Mouse (Mus musculus): ENCODE data around the gene Hspa5. TPM values are rescaled to one million over a fixed set of nuclear protein-coding genes. Genes with fewer than 3 reads are reported as not detected.

Hspa5 gene
- 609 and 641 TPM in 2 replicates for polyA plus RNA-seq (2016; fragmentation: Nextera tagmentation; extraction: Ambion mirVana)

DNA sequence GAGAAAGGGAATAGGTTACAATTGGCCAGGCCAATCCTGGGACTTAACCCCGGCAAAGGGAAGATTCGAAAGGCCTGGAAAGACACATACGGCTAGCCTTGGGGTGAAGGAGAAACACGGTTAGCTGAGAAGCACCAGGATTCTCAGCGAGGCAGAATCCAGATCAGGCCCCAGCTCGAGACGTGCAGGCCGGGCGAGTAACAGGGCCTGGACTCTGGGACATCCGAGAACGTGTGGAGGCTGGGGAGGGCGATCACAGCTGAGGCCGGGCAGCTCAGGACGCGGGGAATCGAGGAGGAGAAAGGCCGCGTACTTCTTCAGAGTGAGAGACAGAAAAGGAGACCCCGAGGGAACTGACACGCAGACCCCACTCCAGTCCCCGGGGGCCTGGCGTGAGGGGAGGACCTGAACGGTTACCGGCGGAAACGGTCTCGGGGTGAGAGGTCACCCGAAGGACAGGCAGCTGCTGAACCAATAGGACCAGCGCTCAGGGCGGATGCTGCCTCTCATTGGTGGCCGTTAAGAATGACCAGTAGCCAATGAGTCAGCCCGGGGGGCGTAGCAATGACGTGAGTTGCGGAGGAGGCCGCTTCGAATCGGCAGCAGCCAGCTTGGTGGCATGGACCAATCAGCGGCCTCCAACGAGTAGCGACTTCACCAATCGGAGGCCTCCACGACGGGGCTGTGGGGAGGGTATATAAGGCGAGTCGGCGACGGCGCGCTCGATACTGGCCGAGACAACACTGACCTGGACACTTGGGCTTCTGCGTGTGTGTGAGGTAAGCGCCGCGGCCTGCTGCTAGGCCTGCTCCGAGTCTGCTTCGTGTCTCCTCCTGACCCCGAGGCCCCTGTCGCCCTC is at the start of gene Hspa5:
TSS of gene Hspa5 (plus strand) at position 603 of the 859 bp plus-strand sequence.
- Histone ChIP-seq H3K27ac (replicated peaks) (peak within 1 kb of the TSS; percentile 94), H3K9me3 (0 out of 2 replicates have a peak, but pooled peaks cover 5% of the 10 kb centered on the region), H3K4me2 (replicated peaks) (peak within 1 kb of the TSS; percentile 73), H3K4me1 (peaks cover 42% of the 10 kb centered on the region), H3K27me3 (no peaks in the 10 kb centered on the region), H3K36me3 (peaks cover 32% of the 10 kb centered on the region), H3K9ac (replicated peaks) (peak within 1 kb of the TSS; percentile 100), H3K4me3 (peak within 1 kb of the TSS; percentile 99)
- WGBS = under 1% methylated on average over 60 of the region's 60 CpGs
- ATAC-seq (ENCODE audit: low FRiP score, low read depth) = peak; percentile 99

DNA sequence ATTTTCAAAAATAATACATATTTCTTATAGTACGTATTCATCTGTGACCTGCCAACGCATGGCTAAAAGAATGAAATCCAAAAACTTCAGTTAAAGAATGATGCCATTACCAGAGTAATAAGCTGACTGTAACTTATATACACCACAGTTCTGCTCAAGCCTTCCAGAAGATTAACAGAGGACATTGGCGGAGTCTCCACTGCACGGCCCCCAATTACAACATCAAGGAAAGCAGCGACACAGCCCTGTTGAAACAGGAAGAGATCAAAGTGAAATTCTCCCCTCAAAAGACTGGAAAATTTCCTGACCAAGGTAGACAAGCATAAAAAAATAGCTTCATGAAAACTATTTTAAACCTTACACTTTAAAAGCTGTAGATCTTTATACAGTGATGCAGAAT is 46.5 kb upstream of the Hspa5 start:
- Histone ChIP-seq H3K4me3 (no peak overlapping the region), H3K4me2 (replicated peaks) (no peak overlapping the region), H3K9ac (replicated peaks) (no peak overlapping the region), H3K27me3 (no peaks in the 10 kb centered on the region), H3K27ac (replicated peaks) (no peak overlapping the region), H3K4me1 (no peaks in the 10 kb centered on the region), H3K9me3 (no peaks in the 10 kb centered on the region), H3K36me3 (peaks cover 63% of the 10 kb centered on the region)
- 97% methylated on average over 5 of the region's 5 CpGs for WGBS
- no peak for ATAC-seq (ENCODE audit: low FRiP score, low read depth)

DNA sequence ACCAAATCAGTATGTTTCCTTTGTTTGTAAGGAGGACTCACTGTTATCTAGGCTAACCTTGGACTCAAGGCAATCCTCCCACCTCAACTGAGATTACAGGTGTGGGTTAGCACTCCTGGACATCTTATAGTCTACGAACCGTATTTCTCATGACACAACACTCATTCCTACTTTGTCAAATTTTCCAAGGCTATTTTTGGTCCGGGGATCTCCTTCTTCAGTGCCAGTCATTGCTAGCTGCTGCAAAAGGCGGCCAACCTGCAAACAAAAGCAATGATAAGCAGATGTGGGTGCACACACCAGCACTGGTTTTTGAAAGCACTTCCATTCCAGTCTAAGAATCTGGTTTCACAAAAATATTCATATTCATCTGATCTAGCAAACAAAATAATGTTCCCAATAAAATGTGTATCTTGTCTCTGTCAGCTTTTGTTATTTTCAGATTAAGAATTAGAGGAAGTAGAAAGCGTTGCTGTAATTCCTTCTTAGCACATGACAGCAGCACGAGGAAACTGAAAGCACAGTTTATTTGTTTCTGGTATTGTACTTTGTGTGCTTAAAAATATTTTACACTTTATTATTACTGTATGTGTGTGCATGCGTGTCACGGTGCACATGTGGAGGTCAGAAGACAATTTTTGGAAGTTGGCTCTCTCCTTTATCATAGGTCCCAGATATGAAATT is 44.6 kb upstream of the Hspa5 start:
- Histone ChIP-seq H3K4me2 (replicated peaks) (no peak overlapping the region), H3K27me3 (no peaks in the 10 kb centered on the region), H3K9ac (replicated peaks) (no peak overlapping the region), H3K4me3 (no peak overlapping the region), H3K9me3 (no peaks in the 10 kb centered on the region), H3K27ac (replicated peaks) (no peak overlapping the region), H3K4me1 (no peaks in the 10 kb centered on the region), H3K36me3 (peaks cover 55% of the 10 kb centered on the region)
- no peak for ATAC-seq (ENCODE audit: low FRiP score, low read depth)
- 94% methylated on average over 8 of the region's 8 CpGs for WGBS

DNA sequence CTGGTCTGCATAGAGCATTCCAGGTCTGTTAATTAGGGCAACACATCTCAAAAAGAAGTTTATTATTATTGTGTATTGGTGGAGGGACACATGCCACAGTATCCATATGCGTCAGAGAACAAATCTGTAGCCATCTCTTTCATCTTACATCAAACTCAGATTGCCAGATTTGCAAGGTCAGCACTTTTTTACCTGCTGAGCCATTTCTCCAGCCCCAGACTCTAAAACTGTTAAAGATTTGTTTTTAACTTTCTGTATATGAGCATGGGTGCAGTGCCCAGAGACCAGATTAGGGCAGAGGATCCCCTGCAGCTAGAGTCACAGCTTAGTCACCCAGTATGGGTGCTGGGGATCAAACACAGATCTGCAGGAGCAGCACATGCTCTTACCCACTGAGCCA is 35.1 kb upstream of the Hspa5 start:
- no peaks in the 10 kb centered on the region for H3K4me1 ChIP-seq
- 86% methylated on average over 1 of the region's 1 CpGs for WGBS
- H3K9me3 ChIP-seq = no peaks in the 10 kb centered on the region
- no peak overlapping the region for H3K4me2 ChIP-seq (replicated peaks)
- no peaks in the 10 kb centered on the region for H3K27me3 ChIP-seq
- no peaks in the 10 kb centered on the region for H3K36me3 ChIP-seq
- no peak overlapping the region for H3K27ac ChIP-seq (replicated peaks)
- ATAC-seq (ENCODE audit: low FRiP score, low read depth) = no peak
- H3K4me3 ChIP-seq = no peak overlapping the region
- no peak overlapping the region for H3K9ac ChIP-seq (replicated peaks)

DNA sequence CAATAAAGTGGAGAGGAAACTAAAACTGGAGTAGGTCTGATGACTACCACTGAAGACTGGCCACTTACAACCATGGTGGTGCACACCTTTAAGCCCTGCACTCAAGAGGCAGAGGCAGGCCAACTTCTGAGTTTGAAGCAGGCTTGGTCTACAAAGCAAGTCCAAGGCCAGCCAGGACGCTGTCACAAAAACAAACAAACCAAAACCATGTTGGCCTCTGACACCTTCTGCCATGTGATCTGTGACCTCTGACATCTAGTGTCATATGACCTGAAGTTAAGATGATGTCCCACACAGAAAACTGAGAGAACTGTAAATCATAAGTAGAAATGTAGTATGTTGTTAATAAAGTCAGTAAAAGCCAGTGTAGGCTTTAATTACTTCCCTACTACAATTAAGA is 33.9 kb upstream of the Hspa5 start:
- H3K27me3 ChIP-seq = no peaks in the 10 kb centered on the region
- H3K4me1 ChIP-seq = no peaks in the 10 kb centered on the region
- H3K9ac ChIP-seq (replicated peaks) = no peak overlapping the region
- no peak for ATAC-seq (ENCODE audit: low FRiP score, low read depth)
- H3K27ac ChIP-seq (replicated peaks) = no peak overlapping the region
- H3K4me3 ChIP-seq = no peak overlapping the region
- no peak overlapping the region for H3K4me2 ChIP-seq (replicated peaks)
- no peaks in the 10 kb centered on the region for H3K9me3 ChIP-seq
- WGBS = 71% methylated on average over 1 of the region's 1 CpGs
- H3K36me3 ChIP-seq = no peaks in the 10 kb centered on the region

DNA sequence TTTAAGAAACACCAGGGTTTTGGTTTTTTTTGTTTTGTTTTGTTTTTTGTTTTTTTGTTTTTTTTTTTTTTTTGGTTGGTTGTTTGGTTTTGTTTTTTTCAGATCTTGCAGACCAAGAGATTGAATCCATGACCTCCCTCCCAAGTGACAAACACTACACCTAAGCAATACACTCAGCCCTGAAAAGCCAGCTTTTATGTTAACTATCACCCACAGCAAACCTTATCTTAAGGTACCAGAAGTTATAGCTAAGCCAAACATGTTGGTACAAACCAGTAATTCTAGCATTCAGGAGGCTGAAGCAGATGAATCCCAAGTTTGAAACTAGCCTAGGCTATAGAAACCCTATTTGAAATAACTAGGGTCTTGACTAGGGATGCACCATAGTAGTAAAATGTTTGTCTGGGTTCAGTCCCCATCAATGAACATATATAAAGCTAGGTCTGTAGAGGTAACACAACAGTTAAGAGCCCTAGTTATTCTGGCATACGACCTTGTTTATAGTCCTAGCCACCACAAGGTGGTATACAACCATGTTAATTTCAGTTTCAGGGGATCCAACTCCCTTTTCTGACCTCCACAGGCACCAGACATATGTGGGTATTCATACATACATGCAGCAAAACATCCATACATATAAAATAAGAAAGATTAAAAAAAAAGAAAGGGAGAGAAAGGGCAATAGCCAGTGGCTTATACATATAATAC is 31.9 kb upstream of the Hspa5 start:
- 87% methylated on average over 1 of the region's 1 CpGs for WGBS
- Histone ChIP-seq H3K27ac (replicated peaks) (no peak overlapping the region), H3K9me3 (no peaks in the 10 kb centered on the region), H3K36me3 (peaks cover 4% of the 10 kb centered on the region; the same call in 1 of the 2 replicates), H3K9ac (replicated peaks) (no peak overlapping the region), H3K4me2 (replicated peaks) (no peak overlapping the region), H3K4me1 (no peaks in the 10 kb centered on the region), H3K27me3 (no peaks in the 10 kb centered on the region), H3K4me3 (no peak overlapping the region)
- ATAC-seq (ENCODE audit: low FRiP score, low read depth) = no peak

DNA sequence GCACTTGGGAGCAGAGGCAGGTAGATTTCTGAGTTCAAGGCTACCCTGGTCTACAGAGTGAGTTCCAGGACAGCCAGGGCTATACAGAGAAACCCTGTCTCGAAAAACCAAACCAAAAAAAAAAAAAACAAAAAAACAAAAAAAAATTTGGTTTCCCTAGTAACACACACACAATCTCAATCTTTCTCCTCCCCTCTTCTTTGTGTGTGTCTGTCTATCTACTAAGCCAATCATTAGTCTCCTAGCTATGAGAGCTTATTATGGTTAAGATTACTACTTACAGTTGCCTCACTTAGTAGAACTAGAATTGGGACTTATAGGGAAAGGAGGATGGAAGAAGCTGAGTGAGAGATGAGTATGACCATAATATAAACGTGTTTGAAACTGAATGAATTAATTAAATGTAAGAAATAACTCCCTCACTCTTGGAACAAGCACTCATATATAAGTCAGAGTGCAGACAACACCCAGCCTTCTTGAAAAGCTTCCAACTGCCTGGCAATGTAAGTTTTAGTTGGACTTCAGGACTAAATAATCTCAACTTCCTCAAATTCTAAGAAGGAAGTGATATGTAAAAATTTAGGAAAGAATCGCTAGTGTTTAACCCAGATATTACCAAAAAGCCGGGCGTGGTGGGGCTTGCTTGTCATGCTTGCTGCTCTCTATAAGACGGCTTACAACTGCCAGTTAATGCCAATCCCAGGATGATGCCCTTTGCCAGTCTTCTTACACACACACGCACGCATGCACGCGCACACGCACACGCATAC is 30.2 kb upstream of the Hspa5 start:
- no peak overlapping the region for H3K4me2 ChIP-seq (replicated peaks)
- H3K36me3 ChIP-seq = peaks cover 4% of the 10 kb centered on the region; the same call in 1 of the 2 replicates
- no peak overlapping the region for H3K4me3 ChIP-seq
- no peaks in the 10 kb centered on the region for H3K4me1 ChIP-seq
- 92% methylated on average over 12 of the region's 12 CpGs for WGBS
- no peak for ATAC-seq (ENCODE audit: low FRiP score, low read depth)
- no peaks in the 10 kb centered on the region for H3K9me3 ChIP-seq
- H3K27ac ChIP-seq (replicated peaks) = no peak overlapping the region
- no peak overlapping the region for H3K9ac ChIP-seq (replicated peaks)
- H3K27me3 ChIP-seq = no peaks in the 10 kb centered on the region

DNA sequence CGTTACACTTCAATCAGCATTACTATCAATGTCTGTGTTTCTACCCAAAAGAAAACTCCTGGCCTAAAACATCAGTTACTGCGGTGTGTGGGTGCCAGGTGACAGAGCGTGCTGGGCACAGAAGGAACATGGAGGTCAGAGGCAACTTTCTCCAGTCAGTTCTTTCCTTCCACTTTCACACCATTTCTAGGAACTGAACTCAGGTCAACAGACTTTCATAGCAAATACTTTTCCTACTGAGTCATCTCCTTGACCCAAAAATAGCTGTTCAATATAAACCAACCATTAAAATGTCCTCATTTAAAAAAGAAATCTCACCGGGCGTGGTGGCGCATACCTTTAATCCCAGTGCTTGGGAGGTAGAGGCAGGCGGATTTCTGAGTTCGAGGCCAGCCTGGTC is 29.1 kb upstream of the Hspa5 start:
- H3K27ac ChIP-seq (replicated peaks) = no peak overlapping the region
- WGBS = 95% methylated on average over 8 of the region's 8 CpGs
- no peaks in the 10 kb centered on the region for H3K9me3 ChIP-seq
- H3K4me3 ChIP-seq = no peak overlapping the region
- H3K9ac ChIP-seq (replicated peaks) = no peak overlapping the region
- H3K36me3 ChIP-seq = peaks cover 4% of the 10 kb centered on the region; the same call in 1 of the 2 replicates
- H3K4me2 ChIP-seq (replicated peaks) = no peak overlapping the region
- no peaks in the 10 kb centered on the region for H3K27me3 ChIP-seq
- ATAC-seq (ENCODE audit: low FRiP score, low read depth) = no peak
- no peaks in the 10 kb centered on the region for H3K4me1 ChIP-seq

DNA sequence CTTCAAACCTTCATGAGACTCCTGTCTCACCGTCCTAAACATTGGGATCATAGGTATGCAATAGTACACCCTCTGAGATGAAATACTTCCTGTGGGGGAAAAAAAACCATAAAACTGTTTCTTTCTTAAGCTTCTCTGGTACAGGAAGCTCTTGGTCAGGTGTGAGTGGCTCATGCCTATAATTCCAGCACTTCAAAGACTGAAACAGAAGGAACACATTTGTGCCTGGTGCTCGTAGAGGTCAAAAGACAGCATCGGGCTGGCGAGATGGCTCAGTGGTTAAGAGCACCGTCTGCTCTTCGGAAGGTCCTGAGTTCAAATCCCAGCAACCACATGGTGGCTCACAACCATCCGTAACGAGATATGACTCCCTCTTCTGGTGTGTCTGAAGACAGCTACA is 27.3 kb upstream of the Hspa5 start:
- Histone ChIP-seq H3K9me3 (no peaks in the 10 kb centered on the region), H3K9ac (replicated peaks) (no peak overlapping the region), H3K27ac (replicated peaks) (no peak overlapping the region), H3K36me3 (peaks cover 4% of the 10 kb centered on the region; the same call in 1 of the 2 replicates), H3K27me3 (no peaks in the 10 kb centered on the region), H3K4me2 (replicated peaks) (no peak overlapping the region), H3K4me1 (no peaks in the 10 kb centered on the region), H3K4me3 (no peak overlapping the region)
- no peak for ATAC-seq (ENCODE audit: low FRiP score, low read depth)
- 97% methylated on average over 8 of the region's 8 CpGs for WGBS

DNA sequence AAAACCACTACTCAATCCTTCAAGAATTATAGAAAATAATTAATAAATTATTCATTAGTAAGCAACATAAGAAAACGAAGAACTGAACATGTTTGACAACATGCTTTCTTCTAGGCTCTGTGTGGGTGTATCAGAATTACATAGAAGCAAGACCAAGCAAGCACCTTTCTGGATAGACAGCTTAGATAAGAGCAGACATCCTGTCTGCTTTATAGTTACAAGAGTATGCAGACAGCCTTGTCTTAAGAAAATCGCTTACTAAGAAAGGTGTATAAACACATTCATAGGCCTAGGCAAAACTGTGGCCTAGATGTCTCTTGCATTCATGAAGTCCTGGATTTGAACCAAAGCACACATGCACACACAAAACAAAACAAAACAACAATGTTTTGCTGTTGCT is 26.1 kb upstream of the Hspa5 start:
- WGBS = 100% methylated on average over 2 of the region's 2 CpGs
- no peaks in the 10 kb centered on the region for H3K27me3 ChIP-seq
- H3K36me3 ChIP-seq = peaks cover 4% of the 10 kb centered on the region; the same call in 1 of the 2 replicates
- H3K4me1 ChIP-seq = no peaks in the 10 kb centered on the region
- H3K9ac ChIP-seq (replicated peaks) = no peak overlapping the region
- H3K4me3 ChIP-seq = no peak overlapping the region
- H3K9me3 ChIP-seq = no peaks in the 10 kb centered on the region
- no peak overlapping the region for H3K4me2 ChIP-seq (replicated peaks)
- no peak for ATAC-seq (ENCODE audit: low FRiP score, low read depth)
- H3K27ac ChIP-seq (replicated peaks) = no peak overlapping the region

DNA sequence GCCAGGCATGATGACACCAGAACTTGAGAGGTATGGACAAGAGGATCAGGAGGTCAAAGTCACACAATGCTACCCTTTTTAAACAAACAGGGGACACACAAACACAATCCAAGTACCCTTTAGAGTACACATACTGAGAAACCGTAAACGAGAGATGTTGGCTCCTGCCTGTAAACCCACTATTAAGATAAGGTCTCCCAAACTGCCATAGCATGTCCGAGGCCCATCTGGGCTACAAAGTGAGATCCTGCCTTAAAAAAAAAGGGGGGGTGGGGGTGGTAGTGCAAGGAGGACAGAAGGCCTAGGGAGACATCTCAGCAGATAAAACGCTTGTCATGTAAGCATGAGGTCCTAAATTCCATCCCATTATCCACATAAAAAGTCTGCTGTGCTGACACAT is 23.3 kb upstream of the Hspa5 start:
- no peak overlapping the region for H3K27ac ChIP-seq (replicated peaks)
- no peak for ATAC-seq (ENCODE audit: low FRiP score, low read depth)
- no peak overlapping the region for H3K9ac ChIP-seq (replicated peaks)
- H3K36me3 ChIP-seq = peaks cover 4% of the 10 kb centered on the region; the same call in 1 of the 2 replicates
- no peak overlapping the region for H3K4me2 ChIP-seq (replicated peaks)
- H3K4me1 ChIP-seq = peaks cover 11% of the 10 kb centered on the region
- no peaks in the 10 kb centered on the region for H3K27me3 ChIP-seq
- WGBS = 97% methylated on average over 4 of the region's 4 CpGs
- no peak overlapping the region for H3K4me3 ChIP-seq
- no peaks in the 10 kb centered on the region for H3K9me3 ChIP-seq
